Mouse (Mus musculus) stomach, embryonic 14.5 days (tissue): ENCODE measurements around the gene Tnc. TPM values are rescaled to one million over a fixed set of nuclear protein-coding genes. Genes with fewer than 3 reads are reported as not detected.

ENCODE experiments used
- ATAC-seq: fragments of 200-750 bp; cut with Nextera tagmentation; 2 replicates; pipeline ENCODE4 v1.8.0; 2017; ENCODE audit warnings: low read depth, moderate TSS enrichment; ENCODE audit not compliant: insufficient number of reproducible peaks, insufficient read depth, low FRiP score
- H3K27ac ChIP-seq: fragments of 300-500 bp; sonication (generic); 2 replicates; pipeline ENCODE4 v1.5.1; 2014; ENCODE audit warnings: mild to moderate bottlenecking, low read length, moderate library complexity, mixed read lengths
- H3K27me3 ChIP-seq: fragments of 300-500 bp; sonication (generic); 2 replicates; pipeline ENCODE4 v1.6.1; 2014; ENCODE audit warnings: low read length, control low read depth, mixed read lengths; ENCODE audit not compliant: control insufficient read depth, insufficient read depth
- H3K36me3 ChIP-seq: fragments of 300-500 bp; sonication (generic); 2 replicates; pipeline ENCODE4 v1.6.1; 2014; ENCODE audit warnings: mild to moderate bottlenecking, control low read depth, low read length, moderate library complexity, mixed read lengths; ENCODE audit not compliant: control insufficient read depth, insufficient read depth
- H3K4me1 ChIP-seq: fragments of 300-500 bp; sonication (generic); 2 replicates; pipeline ENCODE4 v1.6.1; 2014; ENCODE audit warnings: low read length, control low read depth, mixed read lengths; ENCODE audit not compliant: control insufficient read depth, insufficient read depth
- H3K4me2 ChIP-seq: fragments of 300-500 bp; sonication (generic); replicated peaks from 2 replicates; pipeline ENCODE4 v1.6.1; 2014; ENCODE audit warnings: low read depth, low read length, control low read depth
- H3K4me3 ChIP-seq: fragments of 300-500 bp; sonication (generic); 2 replicates; pipeline ENCODE4 v1.5.1; 2014; ENCODE audit warnings: low read depth, low read length, control low read depth
- H3K9ac ChIP-seq: fragments of 300-500 bp; sonication (generic); replicated peaks from 2 replicates; pipeline ENCODE4 v1.6.1; 2014; ENCODE audit warnings: low read depth, mild to moderate bottlenecking, control low read depth, low read length, moderate library complexity, mixed read lengths
- H3K9me3 ChIP-seq: fragments of 300-500 bp; sonication (generic); 2 replicates; pipeline ENCODE4 v1.6.1; 2016; ENCODE audit warnings: low read depth, low read length, control low read depth; ENCODE audit not compliant: control insufficient read depth
- WGBS: fragments of 180-500 bp; shearing (Covaris S2); extraction: QIAGEN DNeasy Blood & Tissue Kit; methylation state at CpG from one replicate; pipeline ENCODE4 v1.1.7; 2014; 5-methylcytosine and 5-hydroxymethylcytosine counted together
- polyA plus RNA-seq: library from polyadenylated mRNA; unstranded; fragments of >200 nt; fragmentation: Nextera tagmentation; extraction: Ambion mirVana; gene quantifications from 2 replicates; pipeline ENCODE4 v1.2.1, GENCODE M21; 2014

Tnc gene
- polyA plus RNA-seq, 1 experiment from 2014 or later = 12.3 TPM

DNA sequence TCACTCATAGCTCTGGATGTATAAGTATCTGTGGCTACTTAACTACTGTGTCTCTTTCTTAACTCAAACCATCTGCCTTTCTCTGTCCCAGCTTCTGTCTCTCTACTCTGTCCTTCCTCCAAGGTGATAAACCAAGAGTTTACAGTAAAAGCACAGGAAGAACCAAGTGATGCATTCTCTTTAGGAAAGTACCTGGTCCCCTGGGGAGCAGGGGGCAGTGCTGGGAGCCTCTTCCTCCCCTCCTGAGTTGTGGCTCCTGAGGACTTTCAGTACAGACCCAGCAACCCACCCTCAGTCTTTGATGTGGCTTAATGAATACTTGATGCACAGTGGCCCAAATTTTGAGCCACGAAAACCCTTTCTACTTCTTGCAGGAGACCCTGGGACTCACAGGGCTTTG lies 118.6 kb downstream of the Tnc start:
- Histone ChIP-seq H3K27ac (no peak overlapping the region), H3K27me3 (no peaks in the 10 kb centered on the region), H3K4me3 (no peak overlapping the region), H3K9ac (no peak overlapping the region), H3K4me2 (no peak overlapping the region), H3K4me1 (no peaks in the 10 kb centered on the region), H3K36me3 (no peaks in the 10 kb centered on the region), H3K9me3 (peaks cover 4% of the 10 kb centered on the region; the same call in 1 of the 2 replicates)
- ATAC-seq = no peak
- WGBS = 92% methylated on average over 1 of the region's 1 CpGs

DNA sequence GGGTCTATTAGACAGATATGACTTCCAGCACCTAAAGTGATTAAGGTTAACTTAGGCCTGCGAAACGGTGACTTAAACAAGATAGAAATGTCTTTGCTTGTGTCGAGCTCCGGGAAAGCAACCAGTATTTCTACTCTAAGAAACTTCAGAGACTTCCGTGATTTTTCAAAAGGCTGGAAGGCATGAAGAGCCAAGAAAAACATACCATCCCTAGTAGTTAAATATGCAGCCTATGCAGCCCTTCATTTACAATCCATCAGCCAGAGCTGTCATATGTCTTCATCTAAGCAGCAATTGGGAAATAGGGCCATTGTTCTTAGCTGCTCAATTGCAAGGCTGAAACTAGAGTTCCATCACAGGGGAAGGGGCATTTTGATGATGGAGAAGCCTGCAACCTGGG lies 129.6 kb downstream of the Tnc start:
- no peak overlapping the region for H3K4me2 ChIP-seq

DNA sequence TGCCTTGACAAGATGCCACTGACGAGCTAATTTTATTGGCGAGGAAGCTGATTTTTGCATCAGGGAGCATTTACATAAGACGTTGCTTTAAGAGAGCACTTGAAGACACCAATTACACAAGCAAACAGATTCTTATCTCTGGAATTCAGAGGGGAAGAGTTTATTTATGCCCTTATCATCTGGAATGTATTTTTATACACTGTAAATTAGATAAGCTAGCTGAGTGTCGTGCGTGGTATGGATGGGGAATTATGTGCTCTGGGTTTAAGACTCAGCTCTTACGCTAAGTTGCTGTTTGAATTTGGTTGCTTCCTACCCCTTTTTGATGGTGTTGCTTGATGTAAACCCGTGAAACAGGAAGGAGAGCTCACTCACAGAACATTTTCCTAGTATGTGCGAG lies 130.1 kb downstream of the Tnc start:
- Histone ChIP-seq H3K4me2 (no peak overlapping the region), H3K9ac (no peak overlapping the region), H3K27ac (no peak overlapping the region), H3K4me3 (no peak overlapping the region), H3K9me3 (no peaks in the 10 kb centered on the region), H3K4me1 (no peaks in the 10 kb centered on the region), H3K27me3 (no peaks in the 10 kb centered on the region), H3K36me3 (no peaks in the 10 kb centered on the region)
- no peak for ATAC-seq
- WGBS = 53% methylated on average over 8 of the region's 8 CpGs

More for the DNA sequence above, 129.6 kb downstream of the Tnc start:
- no peaks in the 10 kb centered on the region for H3K36me3 ChIP-seq
- no peaks in the 10 kb centered on the region for H3K9me3 ChIP-seq
- H3K27me3 ChIP-seq = no peaks in the 10 kb centered on the region
- ATAC-seq = no peak
- 75% methylated on average over 5 of the region's 5 CpGs for WGBS
- H3K4me1 ChIP-seq = no peaks in the 10 kb centered on the region
- no peak overlapping the region for H3K27ac ChIP-seq
- no peak overlapping the region for H3K4me3 ChIP-seq
- no peak overlapping the region for H3K9ac ChIP-seq

DNA sequence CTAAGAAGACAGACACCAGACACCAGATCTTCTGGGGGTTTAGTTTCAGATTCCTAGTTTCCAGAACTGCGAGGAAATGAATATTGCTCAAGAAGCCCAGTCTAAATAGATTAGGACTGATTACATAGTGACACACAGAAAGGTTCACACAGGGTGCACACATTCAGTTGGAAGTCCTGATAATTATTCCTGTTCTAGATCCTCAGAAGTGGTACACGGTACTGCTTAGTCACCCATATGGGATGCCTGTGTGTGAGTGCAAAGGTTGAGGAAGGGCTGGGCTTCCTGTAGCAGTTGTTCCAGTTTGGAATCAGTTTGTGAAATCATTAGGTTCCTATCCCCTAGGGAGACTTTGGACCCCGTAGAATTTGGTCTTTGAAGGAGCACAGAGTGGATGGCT lies 130.5 kb downstream of the Tnc start:
- Histone ChIP-seq H3K9me3 (no peaks in the 10 kb centered on the region), H3K27me3 (no peaks in the 10 kb centered on the region), H3K4me2 (no peak overlapping the region), H3K27ac (no peak overlapping the region), H3K4me3 (no peak overlapping the region), H3K4me1 (no peaks in the 10 kb centered on the region), H3K9ac (no peak overlapping the region), H3K36me3 (no peaks in the 10 kb centered on the region)
- WGBS = 58% methylated on average over 3 of the region's 3 CpGs
- ATAC-seq = no peak

Other genes starting within 250 kb of the Tnc start
- gene Tnfsf8, start 185.7 kb downstream of the Tnc start, polyA plus RNA-seq = 0.17 TPM in 1 of 2 replicates, not detected in the other